Mouse (Mus musculus) MEL (cell line): ENCODE data around the gene Rbfox2. TPM values are rescaled to one million over a fixed set of nuclear protein-coding genes. Genes with fewer than 3 reads are reported as not detected.

Experiments used
- DNase-seq: peaks from one replicate; pipeline ENCODE4 v3.0.0; 2011; ENCODE audit warnings: low read depth, low spot score
- H3K27ac ChIP-seq: 2 replicates; pipeline ENCODE4 v1.5.1; 2012; ENCODE audit warnings: low read depth, mild to moderate bottlenecking, control low read depth, low read length, moderate library complexity; ENCODE audit not compliant: control insufficient read depth
- H3K27me3 ChIP-seq, 2 experiments: fragments of 150-350 bp in 1 of 2; sonication (generic) in 1 of 2; 2 replicates each; pipeline ENCODE4 v1.6.1; 2012; ENCODE audit warnings: low read length in 2 of 2, mild to moderate bottlenecking in 2 of 2, improper control_type of control experiment in 1 of 2, moderate library complexity in 1 of 2; ENCODE audit not compliant: insufficient read depth in 2 of 2, control insufficient read depth in 1 of 2
- H3K36me3 ChIP-seq, 2 experiments: 2 replicates each; pipeline ENCODE4 v1.6.1; 2012 to 2014; ENCODE audit warnings: low read length in 2 of 2, improper control_type of control experiment in 1 of 2, inconsistent platforms in 1 of 2, mild to moderate bottlenecking in 1 of 2; ENCODE audit not compliant: insufficient read depth in 2 of 2, control insufficient read depth in 1 of 2
- H3K4me1 ChIP-seq, 2 experiments: fragments of 150-350 bp in 1 of 2; sonication (generic) in 1 of 2; 2 replicates each; pipeline ENCODE4 v1.6.1; 2012; ENCODE audit warnings: low read length in 2 of 2, improper control_type of control experiment in 1 of 2, mild to moderate bottlenecking in 1 of 2; ENCODE audit not compliant: insufficient read depth in 2 of 2, control insufficient read depth in 1 of 2
- H3K4me3 ChIP-seq, 2 experiments: fragments of 150-350 bp in 1 of 2; sonication (generic) in 1 of 2; 2 replicates each; pipeline ENCODE4 v1.5.1; 2012; ENCODE audit warnings: low read depth in 2 of 2, low read length in 2 of 2, mild to moderate bottlenecking in 2 of 2, moderate library complexity in 2 of 2, control low read depth in 1 of 2, improper control_type of control experiment in 1 of 2; ENCODE audit not compliant: control insufficient read depth in 1 of 2, insufficient read depth in 1 of 2
- H3K79me2 ChIP-seq: 2 replicates; pipeline ENCODE4 v1.6.1; 2012; ENCODE audit warnings: mild to moderate bottlenecking, low read length, moderate library complexity; ENCODE audit not compliant: control insufficient read depth, poor library complexity, insufficient read depth
- H3K9ac ChIP-seq: 2 replicates; pipeline ENCODE4 v1.6.1; 2012; ENCODE audit warnings: low read depth, mild to moderate bottlenecking, control low read depth, low read length, moderate library complexity; ENCODE audit not compliant: control insufficient read depth, poor library complexity, severe bottlenecking
- H3K9me3 ChIP-seq: fragments of 150-350 bp; sonication (generic); replicated peaks from 2 replicates; pipeline ENCODE4 v1.6.1; 2012; ENCODE audit warnings: mild to moderate bottlenecking, low read length, improper control_type of control experiment, moderate library complexity; ENCODE audit not compliant: insufficient read depth
- BHLHE40 ChIP-seq: IDR thresholded peaks from 2 replicates; pipeline ENCODE4 v1.6.1; 2012; ENCODE audit warnings: low read depth, mild to moderate bottlenecking, inconsistent platforms, low read length, improper control_type of control experiment, borderline replicate concordance
- CHD2 ChIP-seq: IDR thresholded peaks from 2 replicates; pipeline ENCODE4 v1.6.1; 2011; ENCODE audit warnings: low read length, improper control_type of control experiment
- CTCF ChIP-seq, 3 experiments: IDR thresholded peaks in 2 of 3; conservative IDR thresholded peaks in 1 of 3; 2 replicates each; pipeline ENCODE4 v1.5.1; 2011 to 2012; ENCODE audit warnings: low read length in 3 of 3, low read depth in 2 of 3, mild to moderate bottlenecking in 2 of 3, improper control_type of control experiment in 1 of 3, inconsistent platforms in 1 of 3, mixed read lengths in 1 of 3, moderate library complexity in 1 of 3; ENCODE audit not compliant: control insufficient read depth in 1 of 3, insufficient read depth in 1 of 3, poor library complexity in 1 of 3, severe bottlenecking in 1 of 3
- E2F4 ChIP-seq: IDR thresholded peaks from 2 replicates; pipeline ENCODE4 v1.6.1; 2011; ENCODE audit warnings: low read depth, low read length, improper control_type of control experiment, borderline replicate concordance
- EP300 ChIP-seq, 2 experiments: IDR thresholded peaks; 2 replicates each; pipeline ENCODE4 v1.6.1; 2011; ENCODE audit warnings: improper control_type of control experiment in 2 of 2, low read length in 2 of 2, low read depth in 1 of 2, mild to moderate bottlenecking in 1 of 2
- GATA1 ChIP-seq: IDR thresholded peaks from 2 replicates; pipeline ENCODE4 v1.6.1; 2011; ENCODE audit warnings: low read depth, low read length, improper control_type of control experiment
- JUND ChIP-seq: IDR thresholded peaks from 2 replicates; pipeline ENCODE4 v1.6.1; 2011; ENCODE audit warnings: low read depth, mild to moderate bottlenecking, improper control_type of control experiment, low read length
- MXI1 ChIP-seq: IDR thresholded peaks from 2 replicates; pipeline ENCODE4 v1.6.1; 2011; ENCODE audit warnings: mild to moderate bottlenecking, low read depth, low read length, improper control_type of control experiment
- NELFE ChIP-seq: IDR thresholded peaks from 2 replicates; pipeline ENCODE4 v1.6.1; 2011; ENCODE audit warnings: low read depth, low read length, improper control_type of control experiment
- NRF1 ChIP-seq: IDR thresholded peaks from 2 replicates; pipeline ENCODE4 v1.6.1; 2014; ENCODE audit warnings: low read depth, mild to moderate bottlenecking, inconsistent platforms, low read length, improper control_type of control experiment, moderate library complexity; ENCODE audit not compliant: poor library complexity, insufficient read depth, severe bottlenecking
- POLR2A ChIP-seq, 2 experiments: IDR thresholded peaks; 2 replicates each; pipeline ENCODE4 v1.6.1; 2011 to 2012; ENCODE audit warnings: low read length in 2 of 2, mild to moderate bottlenecking in 2 of 2, control low read depth in 1 of 2, improper control_type of control experiment in 1 of 2, low read depth in 1 of 2, moderate library complexity in 1 of 2; ENCODE audit not compliant: control insufficient read depth in 1 of 2, insufficient read depth in 1 of 2, poor library complexity in 1 of 2
- POLR2AphosphoS2 ChIP-seq: IDR thresholded peaks from 2 replicates; pipeline ENCODE4 v1.6.1; 2011; ENCODE audit warnings: low read length, improper control_type of control experiment
- RCOR1 ChIP-seq: IDR thresholded peaks from 2 replicates; pipeline ENCODE4 v1.6.1; 2012; ENCODE audit warnings: low read depth, mild to moderate bottlenecking, inconsistent platforms, low read length, improper control_type of control experiment
- SMC3 ChIP-seq: IDR thresholded peaks from 2 replicates; pipeline ENCODE4 v1.6.1; 2011; ENCODE audit warnings: low read depth, low read length, improper control_type of control experiment
- TAL1 ChIP-seq: IDR thresholded peaks from 2 replicates; pipeline ENCODE4 v1.6.1; 2012; ENCODE audit warnings: mild to moderate bottlenecking, inconsistent platforms, low read length, moderate library complexity, mixed read lengths
- TBP ChIP-seq: IDR thresholded peaks from 2 replicates; pipeline ENCODE4 v1.8.0; 2011; ENCODE audit warnings: low read depth, low read length, improper control_type of control experiment
- UBTF ChIP-seq: IDR thresholded peaks from 2 replicates; pipeline ENCODE4 v1.6.1; 2012; ENCODE audit warnings: low read depth, mild to moderate bottlenecking, inconsistent platforms, low read length, improper control_type of control experiment, moderate library complexity, borderline replicate concordance; ENCODE audit not compliant: insufficient read depth
- ZC3H11A ChIP-seq: IDR thresholded peaks from 2 replicates; pipeline ENCODE4 v1.6.1; 2012; ENCODE audit warnings: low read depth, mild to moderate bottlenecking, inconsistent platforms, low read length, improper control_type of control experiment
- ZKSCAN1 ChIP-seq: IDR thresholded peaks from 2 replicates; pipeline ENCODE4 v1.6.1; 2012; ENCODE audit warnings: low read depth, mild to moderate bottlenecking, inconsistent platforms, low read length, improper control_type of control experiment, moderate library complexity
- polyA plus RNA-seq, 2 experiments: library from polyadenylated mRNA; stranded (reverse) in 1 of 2; unstranded in 1 of 2; fragments of >175 nt in 1 of 2; fragments of >200 nt in 1 of 2; gene quantifications; 2 replicates each; pipeline versions ENCODE4 v1.2.1 to v1.2.4; 2012; ENCODE audit warnings: low replicate concordance in 2 of 2, low read depth in 1 of 2; ENCODE audit not compliant: insufficient read length in 2 of 2, insufficient read depth in 1 of 2, missing spikeins in 1 of 2
- total RNA-seq: library from RNA; depleted of rRNA; stranded (reverse); fragments of 300-350 nt; gene quantifications from 2 replicates; pipeline ENCODE4 v1.2.3, GENCODE M21; 2012

Rbfox2 gene
- total and polyA plus RNA-seq, 3 experiments = 3.4 to 6.0 TPM; not detected in 1

- Histone ChIP-seq H3K27ac (no peak overlapping the region), H3K36me3 (no peaks in the 10 kb centered on the region), H3K79me2 (no peaks in the 10 kb centered on the region), H3K4me3 (no peak overlapping the region), H3K27me3 (no peaks in the 10 kb centered on the region), H3K9ac (no peak overlapping the region), H3K9me3 (no peaks in the 10 kb centered on the region), H3K4me1 (no peaks in the 10 kb centered on the region)
- no peak for DNase-seq
- TF ChIP-seq GATA1 (no peak), ZC3H11A (no peak), UBTF (no peak), SMC3 (no peak), ZKSCAN1 (no peak), CTCF (IDR thresholded peaks at IDR 0.05 in 2 of 3, conservative IDR thresholded peaks at IDR 0.05 in 1 of 3; ENCODE audit: control insufficient read depth in 1 of 3, insufficient read depth in 1 of 3, low read depth in 2 of 3, low read length in 3 of 3, poor library complexity in 1 of 3, severe bottlenecking in 1 of 3) (no peak)
Measured at GRCm38 (mm10) chr15:77124372-77125117, 182.3 kb downstream of the Rbfox2 start.

- Histone ChIP-seq H3K9me3 (no peaks in the 10 kb centered on the region), H3K27me3 (no peaks in the 10 kb centered on the region), H3K79me2 (no peaks in the 10 kb centered on the region), H3K27ac (no peak overlapping the region), H3K9ac (no peak overlapping the region), H3K4me3 (no peak overlapping the region), H3K4me1 (no peaks in the 10 kb centered on the region), H3K36me3 (no peaks in the 10 kb centered on the region)
- no peak for DNase-seq
- TF ChIP-seq CHD2 (no peak), POLR2A (IDR thresholded peaks at IDR 0.05; ENCODE audit: control insufficient read depth in 1 of 2, insufficient read depth in 1 of 2, low read depth in 1 of 2, low read length in 2 of 2, poor library complexity in 1 of 2) (no peak), NRF1 (no peak), RCOR1 (no peak), JUND (no peak), E2F4 (no peak), NELFE (no peak), TBP (no peak), GATA1 (no peak), POLR2AphosphoS2 (no peak), BHLHE40 (no peak), EP300 (IDR thresholded peaks at IDR 0.05; ENCODE audit: low read depth in 1 of 2, low read length in 2 of 2) (no peak), TAL1 (no peak), MXI1 (no peak)
Measured at GRCm38 (mm10) chr15:77122824-77123223, 184.0 kb downstream of the Rbfox2 start.
